Mouse (Mus musculus) thymus, postnatal 10 days (tissue): ENCODE data around the gene Pla2g1b.
A peak's percentile ranks its signal among the peaks of the same experiment; 100 is the strongest.

Source experiments
- DNase-seq, 2 experiments: peaks; one replicate each; pipeline ENCODE4 v3.0.0; 2021; ENCODE audit warnings: low spot score in 2 of 2

Gene Pla2g1b

DNA sequence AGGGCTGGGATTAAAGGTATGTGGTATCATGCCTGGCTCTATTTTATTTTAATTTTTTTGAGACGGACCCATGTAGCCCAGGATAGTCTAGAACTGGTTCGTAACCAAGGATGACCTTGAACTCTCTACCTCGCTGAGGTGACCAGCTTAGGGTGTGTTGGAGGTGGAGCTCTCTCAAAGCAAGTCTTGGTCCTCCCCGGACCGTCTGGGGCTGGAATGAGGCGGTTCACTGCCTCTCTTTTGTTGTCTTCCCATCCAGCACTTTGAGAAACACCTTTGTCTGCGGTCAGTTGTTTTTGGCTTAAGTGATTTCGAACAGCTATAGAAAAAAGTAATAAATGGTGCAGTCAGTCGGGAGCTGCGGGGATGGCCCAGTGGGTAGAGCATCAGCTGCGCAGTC lies 21.9 kb upstream of the Pla2g1b start:
- no peak for DNase-seq

DNA sequence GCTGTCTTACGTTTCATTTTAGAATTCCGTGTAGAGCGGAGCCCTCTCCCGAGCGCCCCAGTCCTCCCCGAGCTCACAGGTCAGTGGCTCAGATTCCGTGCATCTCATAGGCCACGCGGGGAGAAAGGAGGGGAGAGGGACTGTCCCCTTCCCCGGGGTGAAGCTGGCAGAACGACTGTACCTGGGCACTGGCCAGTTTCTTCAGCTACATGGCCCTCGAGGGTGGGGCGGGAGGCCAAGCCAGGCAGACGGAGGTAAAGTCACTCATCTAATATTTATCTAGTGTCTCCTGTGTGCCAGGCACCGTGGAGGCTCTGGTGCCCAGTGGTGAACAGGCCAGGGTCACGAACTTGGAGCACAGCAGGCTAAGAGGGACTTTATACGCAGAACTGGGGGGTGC lies 19.0 kb upstream of the Pla2g1b start:
- no peak for DNase-seq

DNA sequence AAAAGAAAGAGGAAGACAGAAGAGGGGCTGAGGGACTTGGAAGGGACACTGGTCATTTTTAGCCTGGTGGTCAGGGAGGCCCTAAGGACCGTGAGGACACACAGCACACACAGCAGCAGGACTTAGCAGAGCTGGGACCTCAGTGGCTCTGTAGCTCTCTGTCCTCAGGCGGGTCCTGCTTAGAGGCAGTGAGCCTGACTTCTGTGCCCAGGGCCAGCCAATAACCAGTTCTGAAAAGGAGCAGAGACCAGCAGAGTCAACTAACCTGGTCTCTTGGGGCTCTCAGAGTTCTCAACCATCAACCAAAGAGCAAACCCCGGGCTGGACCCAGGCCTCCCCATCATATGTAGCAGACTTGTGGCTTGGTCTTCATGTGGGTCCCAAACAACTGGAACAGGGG lies 16.8 kb upstream of the Pla2g1b start:
- no peak for DNase-seq

DNA sequence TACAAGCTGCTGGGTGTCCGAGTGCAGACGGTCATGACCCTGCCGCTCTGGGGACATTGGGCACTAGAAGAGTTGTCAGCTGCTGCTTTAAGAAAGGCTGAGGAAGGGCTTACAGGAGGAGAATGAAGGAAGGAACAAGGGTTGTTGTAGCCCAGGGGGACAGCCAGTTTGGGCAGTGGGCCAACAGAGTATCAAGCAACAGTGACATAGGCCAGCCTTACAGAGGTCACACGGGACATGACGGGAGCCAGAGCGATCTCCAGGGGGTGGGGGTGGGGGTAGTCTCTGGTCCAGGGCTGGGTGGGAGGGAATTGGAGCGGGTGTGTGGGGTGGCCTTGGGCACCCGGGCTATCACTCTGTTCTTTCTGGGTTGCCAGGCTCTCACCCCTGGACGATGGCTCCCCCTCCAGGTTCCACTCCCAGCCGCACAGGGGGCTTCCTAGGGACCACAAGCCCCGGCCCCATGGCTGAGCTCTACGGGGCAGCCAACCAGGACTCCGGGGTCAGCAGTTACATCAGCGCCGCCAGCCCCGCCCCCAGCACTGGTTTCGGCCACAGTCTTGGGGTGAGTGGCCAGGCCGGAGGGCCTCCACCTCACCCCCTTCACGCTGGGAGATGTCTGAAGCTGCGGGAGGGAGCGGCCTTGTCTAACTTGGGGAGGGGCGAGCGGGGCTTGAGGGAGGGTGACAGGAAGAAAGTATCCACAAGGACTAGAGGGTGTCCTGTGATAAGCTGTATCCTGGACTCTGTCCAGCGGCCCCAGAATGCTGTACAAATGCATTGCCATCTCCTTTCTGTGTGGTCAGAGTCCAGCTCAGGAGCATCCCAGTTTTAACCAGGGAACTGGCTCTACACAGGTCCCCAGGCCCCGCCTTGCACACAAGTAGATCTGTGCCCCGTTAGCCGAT lies 15.4 kb upstream of the Pla2g1b start:
- DNase-seq = no peak

DNA sequence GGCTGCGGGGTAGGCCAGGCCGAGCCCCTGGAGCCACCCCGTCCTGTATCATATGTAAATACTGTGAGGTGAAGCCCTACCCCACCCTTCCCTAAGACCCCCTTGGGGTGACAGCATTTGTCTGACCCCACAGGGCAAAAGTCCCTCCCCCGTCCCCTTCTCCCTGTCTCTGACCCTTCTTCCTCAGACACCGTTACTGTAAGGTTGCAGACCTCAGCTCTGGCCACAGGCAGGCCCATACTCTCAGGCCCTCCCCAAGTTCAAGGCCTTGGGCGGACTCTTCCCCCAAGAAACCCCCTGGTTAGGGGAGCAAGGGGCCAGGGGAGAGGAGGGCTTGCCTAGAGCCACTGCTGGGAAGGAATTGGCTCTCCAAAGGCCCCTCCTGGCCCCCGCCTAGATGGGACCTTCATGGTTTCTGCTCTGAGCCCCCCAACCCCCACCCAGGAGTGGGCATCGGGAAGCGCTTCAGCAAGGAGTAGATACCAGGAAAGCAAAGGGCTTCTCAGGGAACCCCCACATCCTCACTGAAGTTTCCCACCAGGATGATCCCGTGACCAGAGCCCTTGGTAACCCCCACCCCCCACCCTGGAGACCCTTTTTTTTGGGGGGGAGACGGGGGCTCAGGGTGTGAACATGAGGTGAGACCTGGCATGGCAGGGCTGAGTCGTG lies 11.5 kb upstream of the Pla2g1b start:
- DNase-seq = no peak

DNA sequence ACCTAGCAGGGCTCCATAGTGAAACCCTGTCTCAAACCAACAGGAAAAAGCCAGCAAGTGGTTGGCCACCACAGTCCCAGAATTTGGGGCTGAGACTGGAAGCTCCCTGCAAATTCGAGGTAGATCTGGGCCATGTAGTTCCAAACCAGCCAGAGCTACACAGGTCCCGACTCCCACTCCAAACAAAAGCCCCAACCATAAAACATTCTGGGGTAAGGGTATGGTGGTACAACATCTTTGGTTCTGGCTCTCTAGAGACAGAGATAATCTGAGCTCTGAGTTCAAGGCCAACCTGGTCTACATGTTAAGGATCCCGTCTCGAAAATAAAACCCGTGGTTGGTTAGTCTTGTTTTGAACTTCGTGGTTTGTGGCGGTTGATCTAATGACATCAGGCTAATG lies 10.2 kb upstream of the Pla2g1b start:
- DNase-seq = no peak

DNA sequence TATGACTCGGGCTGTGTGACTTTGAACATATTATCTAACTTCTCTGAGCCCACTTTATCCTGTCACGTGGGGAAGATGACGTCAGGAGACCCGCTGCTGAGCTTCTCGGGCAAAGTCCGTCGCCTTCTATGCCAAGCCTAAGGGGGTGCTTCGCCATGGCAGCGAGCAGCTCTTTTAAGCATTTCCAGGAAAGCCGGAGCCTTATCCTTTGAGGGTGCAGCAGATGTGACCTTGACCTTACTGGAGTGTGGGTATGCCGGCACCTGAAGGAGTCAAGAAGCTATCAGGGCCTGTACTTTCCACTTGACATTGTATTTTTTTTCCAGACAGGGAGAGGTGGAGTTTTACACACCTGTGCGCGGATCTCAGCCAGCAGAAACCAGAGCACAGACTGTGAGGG lies 7.1 kb upstream of the Pla2g1b start:
- DNase-seq = no peak

DNA sequence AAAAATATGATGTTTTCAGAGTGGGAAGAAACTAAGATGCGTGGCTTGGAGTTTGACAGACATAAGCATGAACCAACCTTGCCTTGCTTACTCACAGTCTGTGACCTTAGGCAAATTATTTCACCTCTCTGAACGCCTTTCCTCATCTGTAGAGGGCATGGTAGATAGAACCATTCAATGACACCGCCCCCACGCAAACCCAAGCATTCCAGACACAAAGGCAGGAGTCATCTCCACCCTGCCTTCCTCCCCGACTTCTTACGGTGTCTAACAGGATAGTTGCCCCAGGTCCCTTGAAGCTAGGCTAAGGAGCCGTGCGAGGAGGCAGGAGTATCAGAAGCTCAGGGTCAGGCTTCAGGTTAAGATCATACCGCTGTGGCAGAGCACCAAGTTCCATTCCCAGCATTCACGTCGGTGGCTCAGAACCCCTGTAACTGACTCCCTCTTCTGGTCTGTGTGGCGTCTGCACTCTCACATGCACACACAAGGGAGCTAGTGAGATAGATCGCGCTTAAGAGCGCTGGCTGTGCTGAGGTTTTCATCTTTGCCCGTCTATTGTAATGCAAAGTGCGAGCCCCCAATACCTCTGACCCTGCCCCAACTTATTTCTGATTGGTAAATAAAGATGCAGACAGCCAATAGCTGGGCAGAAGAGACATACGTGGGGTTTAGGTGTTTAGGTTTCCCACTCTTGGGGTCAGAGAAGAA lies 1.5 kb upstream of the Pla2g1b start:
- no peak for DNase-seq

DNA sequence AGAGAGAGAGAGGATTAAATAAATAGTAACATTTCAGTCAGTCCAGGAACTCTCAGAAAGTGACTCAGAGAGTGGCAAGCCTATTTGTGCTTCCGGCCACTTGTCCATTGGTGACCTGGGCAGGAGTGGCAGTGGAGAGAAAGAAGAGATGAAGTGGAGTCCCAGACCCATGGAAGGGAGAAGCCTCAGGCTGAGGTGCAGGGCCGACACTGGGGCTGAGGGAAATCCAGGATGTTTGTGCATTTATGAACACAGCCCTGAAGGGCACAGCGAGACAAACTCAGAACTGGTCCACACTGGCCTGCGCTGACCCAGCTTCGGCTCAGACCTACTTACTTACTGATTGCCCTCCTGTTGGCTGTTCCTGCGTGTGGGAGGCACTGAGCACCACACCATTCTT lies 3.7 kb downstream of the Pla2g1b start:
- DNase-seq = no peak

DNA sequence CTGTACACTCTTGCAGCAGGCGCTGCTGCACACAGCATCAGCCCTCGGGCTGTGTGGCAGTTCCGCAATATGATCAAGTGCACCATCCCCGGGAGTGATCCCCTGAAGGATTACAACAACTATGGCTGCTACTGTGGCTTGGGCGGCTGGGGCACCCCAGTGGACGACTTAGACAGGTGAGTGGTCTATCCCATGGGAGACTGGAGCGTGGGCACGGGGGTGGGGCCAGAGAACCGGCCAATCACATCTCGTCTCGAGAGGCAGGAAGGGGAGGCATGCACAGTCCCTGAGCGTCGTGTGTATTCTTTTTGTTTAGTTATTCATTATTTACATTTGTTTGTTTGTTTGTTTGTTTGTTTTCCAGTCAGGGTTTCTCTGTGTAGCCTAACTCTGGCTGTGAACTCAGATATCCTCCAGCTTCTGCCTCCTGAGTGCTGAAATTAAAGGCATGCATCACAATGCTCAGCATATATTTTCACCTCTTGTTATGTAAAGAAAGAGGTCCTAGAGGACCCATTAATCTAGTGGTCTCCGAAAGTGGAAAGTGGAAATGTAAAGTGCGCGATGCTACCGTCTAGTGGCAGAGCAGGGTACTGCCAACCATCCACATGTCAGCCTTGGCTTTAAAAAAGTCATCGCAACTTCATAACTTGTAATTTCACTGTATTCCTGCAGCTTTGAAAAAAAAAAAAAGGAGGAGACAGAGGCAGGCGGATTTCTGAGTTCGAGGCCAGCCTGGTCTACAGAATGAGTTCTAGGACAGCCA lies 4.9 kb downstream of the Pla2g1b start:
- peak in 1 of 2 experiments; percentile 55 for DNase-seq

DNA sequence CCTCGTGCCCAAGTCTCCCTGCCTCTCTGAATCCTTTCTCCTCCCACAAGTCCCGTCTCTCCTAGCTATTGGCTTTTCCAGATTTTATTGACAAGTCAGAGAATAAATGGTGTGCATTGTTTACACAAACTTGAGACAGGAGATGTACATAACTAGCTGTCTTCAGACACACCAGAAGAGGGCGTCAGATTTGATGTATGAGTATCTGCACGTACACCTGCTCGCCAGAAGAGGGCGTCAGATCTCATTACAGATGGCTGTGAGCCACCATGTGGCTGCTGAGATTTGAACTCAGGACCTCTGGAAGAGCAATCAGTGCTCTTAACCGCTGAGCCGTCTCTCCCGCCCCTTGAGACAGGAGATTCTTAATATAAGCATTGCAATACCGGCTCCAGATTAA lies 7.1 kb downstream of the Pla2g1b start:
- DNase-seq = no peak

DNA sequence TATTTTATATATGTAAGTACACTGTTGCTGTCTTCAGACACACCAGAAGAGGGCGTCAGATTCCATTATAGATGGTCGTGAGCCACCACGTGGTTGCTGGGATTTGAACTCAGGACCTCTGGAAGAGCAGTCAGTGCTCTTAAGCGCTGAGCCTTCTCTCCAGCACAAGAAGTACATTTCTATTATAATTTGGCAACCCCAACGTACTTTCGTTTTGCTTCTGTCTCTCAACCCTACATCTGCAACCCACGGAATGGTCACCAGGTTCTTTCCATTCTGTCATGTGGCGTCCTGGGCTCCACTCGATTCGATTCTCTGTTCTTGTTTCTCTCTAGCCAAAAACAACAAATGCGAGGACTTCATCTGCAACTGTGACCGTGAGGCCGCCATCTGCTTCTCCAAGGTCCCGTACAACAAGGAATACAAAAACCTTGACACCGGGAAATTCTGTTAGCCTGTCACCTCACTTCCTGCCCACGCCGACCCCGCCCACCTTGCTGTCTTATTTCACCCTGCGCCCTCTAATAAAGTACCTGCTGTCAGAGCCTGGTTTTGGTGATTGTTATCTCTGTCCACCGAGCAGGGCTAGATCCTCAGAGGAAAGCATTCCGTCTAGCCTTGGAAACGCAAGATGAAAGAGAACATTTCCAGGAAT lies 8.2 kb downstream of the Pla2g1b start:
- no peak for DNase-seq

DNA sequence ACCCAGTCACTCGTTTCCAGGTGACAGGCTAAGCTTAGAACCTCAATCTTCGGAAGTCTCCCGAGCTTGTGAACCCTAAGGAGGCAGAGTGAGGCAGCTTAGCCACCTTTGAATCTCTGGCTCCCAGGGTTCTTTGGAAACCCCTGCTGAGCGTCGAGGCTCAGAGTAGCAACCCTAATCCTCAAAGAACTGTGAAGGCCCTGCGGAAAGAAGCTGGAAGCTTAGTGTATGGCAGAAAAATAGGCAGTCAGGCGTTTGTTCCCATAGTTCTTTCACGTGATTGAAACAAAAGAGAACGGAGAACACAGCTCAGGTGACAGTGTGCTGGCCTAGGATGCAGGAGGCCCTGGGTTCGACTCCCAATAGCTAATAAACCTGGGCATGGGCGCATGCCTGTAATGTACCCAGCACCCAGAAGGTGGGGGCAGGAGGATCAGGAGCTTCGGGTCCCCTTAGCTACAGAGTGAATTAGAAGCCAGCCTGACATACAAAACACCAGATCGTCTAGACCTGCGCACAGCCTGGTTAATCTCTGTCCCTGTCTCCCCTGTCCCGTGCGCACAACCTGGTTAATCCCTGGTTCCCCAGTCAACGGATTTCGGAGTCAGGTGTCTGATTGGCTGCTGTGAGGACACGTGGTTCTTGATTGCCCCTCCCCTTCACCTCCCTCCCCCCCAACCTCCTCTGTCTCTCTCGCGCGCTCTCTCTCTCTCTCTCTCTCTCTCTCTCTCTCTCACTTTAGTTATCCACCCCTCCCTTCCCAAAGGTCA lies 9.5 kb downstream of the Pla2g1b start:
- no peak for DNase-seq

DNA sequence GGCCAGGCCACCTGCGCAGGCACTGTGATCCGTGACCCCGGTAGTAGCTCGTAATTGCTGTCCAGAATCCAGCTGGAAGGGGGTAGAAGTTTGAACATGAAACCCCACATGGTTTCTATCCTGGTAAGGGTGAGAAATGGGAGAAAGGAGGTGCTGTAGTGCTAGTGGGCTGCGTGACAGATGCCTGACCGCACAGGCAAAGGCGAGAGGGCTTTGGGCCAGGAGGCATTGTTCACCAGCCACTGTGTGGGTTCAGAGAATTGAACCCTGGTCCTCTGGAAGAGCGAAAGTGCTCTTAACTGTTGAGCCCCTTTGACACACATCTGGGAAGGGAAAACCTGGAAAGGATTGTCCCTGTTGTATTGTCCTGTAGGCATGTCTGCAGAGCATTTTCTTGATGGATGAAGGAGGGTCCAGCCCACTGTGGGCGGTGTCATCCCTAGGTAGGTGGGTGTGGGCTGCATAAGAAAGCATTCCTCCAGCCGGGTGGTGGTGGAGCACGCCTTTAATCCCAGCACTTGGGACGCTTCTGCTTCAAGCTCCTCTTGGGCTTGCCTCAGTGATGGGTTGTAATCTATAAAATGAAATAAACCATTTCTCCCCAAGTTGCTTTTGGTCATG lies 10.2 kb downstream of the Pla2g1b start:
- no peak for DNase-seq

DNA sequence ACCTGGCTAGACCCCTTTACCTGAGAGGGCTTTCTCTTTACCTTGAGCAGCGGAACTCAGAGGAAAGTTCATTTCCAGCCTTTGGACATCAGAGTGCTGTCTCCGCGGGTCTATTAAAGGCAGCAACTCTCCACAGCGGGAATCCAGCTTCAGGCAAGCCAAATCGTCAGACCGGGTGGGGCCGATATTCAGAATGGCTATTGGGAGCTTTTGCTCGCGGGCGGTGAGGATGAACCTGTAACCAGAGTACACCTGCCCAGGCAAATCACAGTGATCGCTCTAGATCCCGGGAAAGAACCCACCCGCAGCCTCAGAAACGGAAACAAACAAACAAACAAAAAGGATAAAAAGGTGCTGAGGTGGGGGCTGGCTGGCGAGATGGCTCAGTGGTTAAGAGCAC lies 13.5 kb downstream of the Pla2g1b start:
- no peak for DNase-seq

DNA sequence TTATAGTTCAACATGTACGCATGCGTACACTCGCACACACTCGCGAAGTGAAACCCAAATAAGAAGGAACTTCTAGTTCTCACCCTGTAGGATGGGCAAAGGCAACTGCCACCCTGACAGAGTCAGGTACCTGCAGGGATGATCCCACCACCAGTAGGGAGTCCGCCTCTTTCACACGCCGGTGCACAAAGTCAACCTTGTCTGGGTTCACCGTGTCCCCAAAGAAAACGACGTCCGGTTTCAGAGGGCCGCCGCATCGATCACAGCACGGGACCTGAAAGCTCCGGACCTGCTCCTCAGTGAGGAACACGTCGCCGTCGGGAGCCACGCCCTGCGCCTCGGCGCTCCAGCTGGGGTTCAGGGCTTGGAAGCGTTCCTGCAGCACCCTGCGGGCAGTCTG lies 14.0 kb downstream of the Pla2g1b start:
- no peak for DNase-seq

DNA sequence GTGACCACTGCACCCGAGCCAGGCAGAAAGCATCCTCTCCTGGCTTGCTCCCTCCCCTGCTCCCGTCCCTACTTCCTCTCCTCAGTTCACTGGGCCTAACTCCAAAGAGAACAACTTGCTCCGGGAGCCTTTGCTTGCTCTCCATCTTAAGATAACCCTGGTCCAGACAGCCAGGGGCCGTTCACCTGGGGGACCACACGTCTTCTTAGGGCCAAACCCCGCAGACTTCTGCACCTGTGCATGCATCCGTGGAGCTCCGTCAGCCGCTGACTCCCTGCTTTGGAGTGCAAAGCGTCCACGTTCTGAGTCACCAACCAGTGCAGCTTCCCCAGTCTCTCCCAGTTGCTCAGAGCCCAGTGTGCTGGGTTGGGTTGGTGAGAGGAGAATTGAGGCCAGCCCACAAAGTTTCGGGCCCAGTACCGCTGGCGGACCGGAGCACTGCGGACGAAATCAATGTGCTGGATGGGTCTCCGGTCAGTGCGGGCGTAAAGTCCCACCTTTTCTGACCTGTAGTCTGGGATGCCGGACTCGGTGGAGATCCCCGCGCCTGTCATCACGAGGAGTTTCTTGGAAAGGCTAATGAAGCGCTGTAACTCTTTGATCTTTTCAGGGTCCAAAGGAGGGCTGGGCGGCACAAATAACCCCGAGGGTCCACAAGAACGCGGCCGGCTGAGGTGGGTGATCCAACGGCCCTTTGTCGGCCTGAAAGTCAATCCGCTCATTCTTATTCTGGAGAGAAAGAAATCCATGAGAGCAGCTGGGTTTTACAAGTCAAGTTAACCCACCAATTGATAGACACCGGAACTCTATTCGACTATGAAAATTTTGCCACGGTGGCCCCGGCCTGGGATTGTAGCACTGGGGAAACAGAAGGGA lies 16.6 kb downstream of the Pla2g1b start:
- no peak for DNase-seq

DNA sequence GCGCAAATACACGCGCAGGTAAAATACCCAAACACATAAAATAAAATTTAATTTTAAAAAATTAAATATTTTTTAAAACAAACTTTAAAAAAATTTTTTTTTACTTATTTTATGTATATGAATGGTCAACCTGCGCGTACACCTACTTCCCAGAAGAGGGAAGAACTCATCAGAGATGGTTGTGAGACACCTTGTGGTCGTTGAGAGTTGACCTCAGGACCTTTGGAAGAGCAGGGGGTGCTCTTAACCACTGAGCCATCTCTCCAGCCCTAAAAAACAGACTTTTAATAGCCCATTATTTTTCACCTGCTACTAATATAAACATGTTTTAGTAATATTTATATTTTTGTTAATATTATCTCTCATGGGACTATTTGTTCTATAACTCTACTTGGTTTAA lies 17.3 kb downstream of the Pla2g1b start:
- DNase-seq = no peak
